Mouse (Mus musculus) kidney, adult 2 months (tissue): ENCODE results near the gene Eml2.

ENCODE experiments used
- CTCF ChIP-seq: fragments of 200-500 bp; conservative IDR thresholded peaks from 2 replicates; pipeline ENCODE4 v1.5.1; 2011; ENCODE audit warnings: low read depth, mild to moderate bottlenecking, control low read depth, low read length, moderate library complexity, mixed read lengths; ENCODE audit not compliant: insufficient read depth, insufficient read length
- POLR2A ChIP-seq: fragments of 200-500 bp; IDR thresholded peaks from one replicate; pipeline ENCODE4 v1.6.1; 2011; ENCODE audit warnings: low read depth, low read length, control low read depth

- TF ChIP-seq CTCF = no peak
- no peak for TF ChIP-seq POLR2A
Observed at GRCm38 (mm10) chr7:19164978-19165377, 11.2 kb upstream of the Eml2 start.
